Mouse (Mus musculus) heart, embryonic 16.5 days (tissue): ENCODE data around the gene B4galt4. TPM values are rescaled to one million over a fixed set of nuclear protein-coding genes. Genes with fewer than 3 reads are reported as not detected.

Experiments
- polyA plus RNA-seq: library from polyadenylated mRNA; unstranded; fragments of >200 nt; fragmentation: Nextera tagmentation; extraction: Ambion mirVana; gene quantifications from 2 replicates; pipeline ENCODE4 v1.2.1, GENCODE M21; 2015

Gene B4galt4
- polyA plus RNA-seq, 1 experiment from 2014 or later = 22.8 TPM

Other genes starting within 250 kb of the B4galt4 start
- gene Timmdc1, start 219.6 kb upstream of the B4galt4 start, polyA plus RNA-seq = 35.0 and 39.6 TPM in 2 replicates
- 27.4 and 28.9 TPM in 2 replicates for gene Poglut1, start 192.0 kb upstream of the B4galt4 start, polyA plus RNA-seq
- gene Tmem39a, start 183.6 kb upstream of the B4galt4 start, polyA plus RNA-seq = 62.0 and 64.4 TPM in 2 replicates
- gene Arhgap31, start 29.0 kb upstream of the B4galt4 start, polyA plus RNA-seq = 38.0 and 42.0 TPM in 2 replicates
- 16.1 and 18.0 TPM in 2 replicates for gene Upk1b, start 58.1 kb downstream of the B4galt4 start, polyA plus RNA-seq
- not detected in 2 replicates for gene 4930435E12Rik, start 86.5 kb downstream of the B4galt4 start, polyA plus RNA-seq
- 0.20 and 0.21 TPM in 2 replicates for gene Igsf11, start 150.4 kb downstream of the B4galt4 start, polyA plus RNA-seq